Mouse (Mus musculus) midbrain, embryonic 12.5 days (tissue): Measurements from ENCODE around the gene Mfsd5. TPM values are rescaled to one million over a fixed set of nuclear protein-coding genes. Genes with fewer than 3 reads are reported as not detected.
A peak's percentile ranks its signal among the peaks of the same experiment; 100 is the strongest.

Source experiments
- ATAC-seq: fragments of 200-750 bp; cut with Nextera tagmentation; 2 replicates; pipeline ENCODE4 v1.8.0; 2017; ENCODE audit warnings: low read depth, moderate TSS enrichment, moderate library complexity; ENCODE audit not compliant: low FRiP score
- H3K27ac ChIP-seq: fragments of 300-500 bp; sonication (generic); replicated peaks from 2 replicates; pipeline ENCODE4 v1.5.1; 2016; ENCODE audit warnings: mild to moderate bottlenecking
- H3K27me3 ChIP-seq: fragments of 300-500 bp; sonication (generic); 2 replicates; pipeline ENCODE4 v1.6.1; 2016; ENCODE audit warnings: mild to moderate bottlenecking
- H3K36me3 ChIP-seq: fragments of 300-500 bp; sonication (generic); 2 replicates; pipeline ENCODE4 v1.6.1; 2016
- H3K4me1 ChIP-seq: fragments of 300-500 bp; sonication (generic); 2 replicates; pipeline ENCODE4 v1.6.1; 2016
- H3K4me2 ChIP-seq: fragments of 300-500 bp; sonication (generic); replicated peaks from 2 replicates; pipeline ENCODE4 v1.6.1; 2016; ENCODE audit warnings: mild to moderate bottlenecking, moderate library complexity
- H3K4me3 ChIP-seq: fragments of 300-500 bp; sonication (generic); 2 replicates; pipeline ENCODE4 v1.5.1; 2016; ENCODE audit warnings: mild to moderate bottlenecking
- H3K9ac ChIP-seq: fragments of 300-500 bp; sonication (generic); replicated peaks from 2 replicates; pipeline ENCODE4 v1.6.1; 2016; ENCODE audit warnings: mild to moderate bottlenecking, moderate library complexity
- H3K9me3 ChIP-seq: fragments of 300-500 bp; sonication (generic); 2 replicates; pipeline ENCODE4 v1.6.1; 2016; ENCODE audit warnings: mild to moderate bottlenecking
- WGBS: fragments of 180-500 bp; shearing (Covaris S2); methylation state at CpG from one replicate; pipeline ENCODE4 v1.1.7; 2016; 5-methylcytosine and 5-hydroxymethylcytosine counted together
- polyA plus RNA-seq: library from polyadenylated mRNA; unstranded; fragments of >200 nt; fragmentation: Nextera tagmentation; extraction: Ambion mirVana; gene quantifications from 2 replicates; pipeline ENCODE4 v1.2.1, GENCODE M21; 2016

Gene Mfsd5
- polyA plus RNA-seq, 1 experiment from 2014 or later, result 57.7 TPM

DNA sequence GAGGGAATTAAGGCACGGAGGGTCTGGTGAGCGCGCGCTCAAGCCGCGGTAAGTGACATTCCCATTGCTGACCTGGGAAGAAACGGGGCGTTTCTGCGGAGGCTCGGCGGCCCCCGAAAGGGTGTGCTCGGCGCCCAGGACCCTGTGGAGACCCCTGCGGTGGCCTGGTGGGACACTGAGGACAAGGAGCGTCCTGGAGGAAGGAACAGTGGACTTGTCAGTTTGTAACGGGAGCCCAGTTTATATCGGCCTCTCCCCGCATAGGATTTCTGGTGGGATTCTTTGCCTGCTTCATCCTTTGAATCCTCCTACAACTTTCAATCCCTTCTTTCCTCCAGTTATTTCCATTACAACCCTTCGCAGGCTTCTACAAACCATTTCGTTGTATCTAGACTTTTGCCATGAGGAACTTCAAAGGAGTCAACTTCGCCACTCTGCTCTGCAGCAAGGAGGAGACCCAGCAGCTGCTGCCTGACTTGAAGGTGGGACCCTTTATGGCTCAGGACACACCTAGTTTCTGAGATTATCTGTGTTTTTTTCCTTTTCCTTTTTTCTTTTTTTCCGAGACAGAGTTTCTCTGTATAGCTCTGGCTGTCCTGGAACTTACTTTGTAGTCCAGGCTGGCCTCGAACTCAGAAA lies 17.2 kb downstream of the Mfsd5 start:
- Histone ChIP-seq H3K9me3 (no peaks in the 10 kb centered on the region), H3K9ac (peak overlapping the region; percentile 53), H3K36me3 (peaks cover 34% of the 10 kb centered on the region), H3K4me2 (peak overlapping the region; percentile 89), H3K4me1 (peaks cover 11% of the 10 kb centered on the region), H3K4me3 (peak overlapping the region; percentile 67), H3K27me3 (no peaks in the 10 kb centered on the region), H3K27ac (no peak overlapping the region; the same call in 1 of the 2 replicates)
- peak; percentile 75 for ATAC-seq
- WGBS, result 5% methylated on average over 24 of the region's 24 CpGs

DNA sequence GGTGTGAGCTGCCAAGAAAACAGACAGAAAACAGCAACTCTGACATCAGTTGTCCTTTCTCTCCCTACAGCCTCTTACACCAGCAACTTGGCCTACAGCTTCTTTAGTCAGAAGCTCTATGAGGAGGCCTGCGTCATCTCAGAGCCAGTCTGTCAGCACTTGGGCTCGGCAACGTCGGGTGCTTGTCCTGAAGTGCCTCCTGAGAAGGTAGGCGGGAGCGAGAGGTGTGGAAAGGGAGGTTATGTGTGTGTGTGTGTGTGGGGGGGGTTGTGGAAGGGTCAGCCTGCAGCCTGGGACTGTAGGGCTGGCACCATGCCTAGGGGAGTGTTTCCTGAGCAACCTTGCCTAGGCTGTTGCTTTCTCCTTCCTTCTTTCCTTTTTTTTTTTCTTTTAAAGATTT lies 23.3 kb downstream of the Mfsd5 start:
- H3K27me3 ChIP-seq, result no peaks in the 10 kb centered on the region
- no peaks in the 10 kb centered on the region for H3K9me3 ChIP-seq
- no peak for ATAC-seq
- peaks cover 75% of the 10 kb centered on the region for H3K36me3 ChIP-seq
- H3K4me3 ChIP-seq, result no peak overlapping the region
- 92% methylated on average over 6 of the region's 6 CpGs for WGBS
- H3K27ac ChIP-seq, result no peak overlapping the region
- H3K4me1 ChIP-seq, result no peaks in the 10 kb centered on the region
- H3K4me2 ChIP-seq, result no peak overlapping the region
- H3K9ac ChIP-seq, result no peak overlapping the region

DNA sequence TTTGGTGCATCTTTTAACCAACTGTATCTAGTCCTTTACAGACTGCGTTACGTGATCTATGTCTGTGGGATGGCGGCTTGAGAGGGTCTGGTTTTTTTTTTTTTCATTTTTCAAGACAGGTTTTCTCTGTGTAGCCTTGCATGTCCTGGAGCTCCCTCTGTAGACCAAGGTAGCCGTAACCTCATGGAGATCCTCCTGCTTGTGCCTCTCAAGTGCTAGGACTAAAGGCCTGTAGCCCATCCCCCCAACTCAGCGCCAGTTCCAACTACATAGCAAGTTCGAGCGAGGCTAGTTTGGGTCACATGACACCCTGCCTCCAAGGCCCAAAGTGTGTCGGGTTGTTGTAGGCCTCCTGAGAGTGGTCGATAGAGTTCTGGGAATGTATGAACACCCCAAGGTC lies 29.5 kb downstream of the Mfsd5 start:
- H3K36me3 ChIP-seq, result peaks cover 80% of the 10 kb centered on the region
- no peak overlapping the region for H3K27ac ChIP-seq
- 90% methylated on average over 9 of the region's 9 CpGs for WGBS

DNA sequence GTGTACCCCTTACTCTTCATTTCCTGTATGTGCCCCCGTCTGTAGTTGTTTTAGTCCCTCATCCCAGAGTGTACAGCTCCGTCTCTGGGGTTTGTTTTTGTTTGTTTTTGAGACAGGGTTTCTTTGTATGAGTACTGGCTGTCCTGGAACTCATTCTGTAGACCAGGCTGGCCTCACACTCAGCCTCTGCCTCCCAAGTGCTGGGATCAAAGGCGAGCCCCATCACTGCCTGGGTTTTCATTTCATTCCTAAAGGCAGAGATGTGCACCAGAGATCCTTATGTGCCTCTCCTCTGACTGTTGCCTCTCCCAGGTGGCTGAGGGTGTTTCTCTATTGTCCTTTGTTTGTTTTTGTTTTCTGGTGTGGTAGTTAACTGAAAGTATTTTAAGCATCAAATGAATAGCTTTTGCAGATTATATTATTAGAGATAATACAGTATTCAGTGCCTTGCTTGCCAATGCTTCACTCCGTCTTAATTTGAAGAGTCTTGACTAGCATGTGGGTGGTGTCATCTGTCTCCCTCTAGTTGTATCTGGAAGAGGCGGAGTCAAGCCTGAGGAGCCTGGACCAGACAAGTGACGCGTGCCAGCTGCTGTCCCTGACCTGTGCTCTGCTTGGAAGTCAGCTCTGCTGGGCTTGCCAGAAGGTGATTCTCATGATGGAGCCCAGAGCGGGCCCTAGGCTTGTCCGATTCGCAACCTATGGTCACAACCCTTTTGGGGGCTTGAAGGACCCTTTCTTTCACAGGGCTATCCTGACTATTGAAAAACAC lies 31.0 kb downstream of the Mfsd5 start:
- WGBS, result 93% methylated on average over 10 of the region's 10 CpGs
- Histone ChIP-seq H3K27me3 (no peaks in the 10 kb centered on the region), H3K4me3 (no peak overlapping the region), H3K27ac (no peak overlapping the region), H3K9me3 (no peaks in the 10 kb centered on the region), H3K36me3 (peaks cover 79% of the 10 kb centered on the region), H3K9ac (no peak overlapping the region), H3K4me1 (no peaks in the 10 kb centered on the region), H3K4me2 (no peak overlapping the region)
- no peak for ATAC-seq

More for the DNA sequence above, 29.5 kb downstream of the Mfsd5 start:
- no peaks in the 10 kb centered on the region for H3K9me3 ChIP-seq
- H3K4me1 ChIP-seq, result no peaks in the 10 kb centered on the region
- no peak for ATAC-seq
- no peak overlapping the region for H3K9ac ChIP-seq
- no peaks in the 10 kb centered on the region for H3K27me3 ChIP-seq
- no peak overlapping the region for H3K4me2 ChIP-seq
- no peak overlapping the region for H3K4me3 ChIP-seq

DNA sequence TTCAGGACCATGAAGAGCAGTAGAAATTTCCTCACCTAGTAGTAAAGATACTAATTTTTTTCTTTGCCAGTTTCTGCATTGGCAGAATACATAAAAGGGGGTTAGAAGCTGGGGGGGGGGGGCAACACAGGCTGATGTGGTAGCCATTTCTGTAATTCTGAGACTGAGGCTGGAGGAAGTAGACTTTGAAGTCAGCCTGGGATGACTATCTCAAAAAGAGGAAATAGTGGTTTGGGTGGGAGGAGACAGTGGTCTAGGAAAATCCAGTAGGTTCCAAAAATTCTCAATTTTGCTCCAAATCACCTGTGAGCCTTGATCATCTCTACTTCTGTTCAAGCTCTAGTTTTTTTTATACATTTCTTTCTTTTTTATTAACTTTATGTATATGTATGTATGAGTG lies 32.2 kb downstream of the Mfsd5 start:
- ATAC-seq, result no peak
- no peaks in the 10 kb centered on the region for H3K27me3 ChIP-seq
- H3K4me3 ChIP-seq, result no peak overlapping the region
- no peaks in the 10 kb centered on the region for H3K4me1 ChIP-seq
- no peak overlapping the region for H3K27ac ChIP-seq
- H3K36me3 ChIP-seq, result peaks cover 79% of the 10 kb centered on the region
- H3K9me3 ChIP-seq, result no peaks in the 10 kb centered on the region
- no peak overlapping the region for H3K9ac ChIP-seq
- H3K4me2 ChIP-seq, result no peak overlapping the region

DNA sequence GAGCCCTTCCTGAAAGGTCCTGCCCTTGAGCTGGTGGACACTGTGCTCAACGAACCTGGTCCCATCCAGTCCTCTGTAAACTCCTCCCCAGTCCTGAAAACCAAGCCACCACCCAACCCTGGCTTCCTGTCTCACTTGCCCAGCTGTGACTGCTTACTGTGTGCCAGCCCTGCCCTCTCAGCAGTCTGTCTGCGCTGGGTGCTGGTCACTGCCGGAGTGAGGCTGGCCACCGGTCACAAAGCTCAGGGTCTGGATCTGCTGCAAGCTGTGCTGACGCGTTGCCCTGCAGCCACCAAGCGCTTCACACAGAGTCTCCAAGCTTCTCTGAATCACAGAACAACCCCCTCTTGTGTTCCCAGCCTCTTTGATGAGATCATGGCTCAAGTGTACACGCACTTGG lies 36.0 kb downstream of the Mfsd5 start:
- H3K27ac ChIP-seq, result no peak overlapping the region
- no peak overlapping the region for H3K9ac ChIP-seq
- H3K9me3 ChIP-seq, result no peaks in the 10 kb centered on the region
- no peaks in the 10 kb centered on the region for H3K4me1 ChIP-seq
- H3K4me2 ChIP-seq, result no peak overlapping the region
- no peaks in the 10 kb centered on the region for H3K27me3 ChIP-seq
- no peak overlapping the region for H3K4me3 ChIP-seq
- WGBS, result 92% methylated on average over 8 of the region's 8 CpGs
- ATAC-seq, result no peak
- peaks cover 78% of the 10 kb centered on the region for H3K36me3 ChIP-seq

DNA sequence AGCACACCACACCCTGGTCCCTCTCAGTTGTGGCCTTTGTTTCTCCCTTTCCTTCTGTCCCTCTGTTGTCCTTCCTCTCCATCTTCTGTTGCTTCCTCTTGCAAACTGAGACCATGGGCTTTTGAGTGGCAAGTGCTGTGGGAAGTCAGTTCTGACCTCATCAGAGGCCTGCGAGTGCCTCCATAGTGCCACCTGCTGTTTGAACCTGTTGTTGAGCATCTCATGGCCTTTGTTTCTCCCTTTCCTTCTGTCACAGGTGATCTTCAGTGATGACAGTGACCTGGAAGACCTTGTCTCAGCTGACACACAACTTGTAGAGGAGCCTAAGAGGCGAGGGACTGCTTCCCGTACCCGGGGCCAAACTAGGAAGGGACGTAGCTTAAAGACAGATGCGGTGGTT lies 37.0 kb downstream of the Mfsd5 start:
- Histone ChIP-seq H3K4me1 (no peaks in the 10 kb centered on the region), H3K4me3 (no peak overlapping the region), H3K36me3 (peaks cover 81% of the 10 kb centered on the region), H3K9ac (no peak overlapping the region), H3K27me3 (no peaks in the 10 kb centered on the region), H3K4me2 (no peak overlapping the region), H3K27ac (no peak overlapping the region), H3K9me3 (no peaks in the 10 kb centered on the region)
- no peak for ATAC-seq
- 86% methylated on average over 6 of the region's 6 CpGs for WGBS

DNA sequence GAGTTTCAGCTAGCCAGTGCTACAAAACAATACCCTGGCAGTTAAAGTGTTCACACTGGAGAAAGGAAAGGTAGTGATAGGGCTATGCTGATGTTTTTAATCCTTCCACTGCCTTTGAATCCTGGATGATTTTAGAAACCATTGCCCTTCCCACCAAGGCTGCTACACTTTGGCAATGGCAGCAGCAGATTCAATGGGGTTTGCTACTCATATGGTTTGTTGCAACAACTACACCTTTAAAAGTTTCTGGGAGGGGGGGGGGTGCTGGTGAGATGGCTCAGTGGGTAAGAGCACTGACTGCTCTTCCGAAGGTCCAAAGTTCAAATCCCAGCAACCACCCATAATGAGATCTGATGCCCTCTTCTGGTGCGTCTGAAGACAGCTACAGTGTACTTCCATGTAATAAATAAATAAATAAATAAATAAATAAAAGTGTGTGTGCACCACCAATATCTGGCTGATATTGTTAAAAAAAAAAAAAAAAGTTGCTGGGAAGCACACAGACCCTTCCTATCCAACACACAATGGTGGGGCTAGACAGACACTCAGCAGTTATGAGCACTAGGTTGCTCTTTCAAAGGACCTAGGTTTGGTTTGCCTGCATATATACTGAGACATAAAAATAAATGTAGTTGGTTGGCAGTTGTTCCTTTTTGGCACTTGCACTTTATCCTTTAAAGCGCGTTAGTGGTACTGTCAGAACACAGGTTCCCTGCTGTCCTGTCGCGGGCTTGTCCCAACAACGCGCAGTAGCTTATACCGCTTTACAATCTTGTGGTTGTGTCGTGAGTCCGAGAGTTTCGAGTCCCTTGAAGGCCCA lies 45.6 kb downstream of the Mfsd5 start:
- H3K36me3 ChIP-seq, result peaks cover 63% of the 10 kb centered on the region
- no peak overlapping the region for H3K9ac ChIP-seq
- no peak for ATAC-seq
- 78% methylated on average over 12 of the region's 12 CpGs for WGBS
- H3K4me3 ChIP-seq, result no peak overlapping the region
- no peaks in the 10 kb centered on the region for H3K9me3 ChIP-seq
- peaks cover 9% of the 10 kb centered on the region for H3K4me1 ChIP-seq
- H3K27ac ChIP-seq, result no peak overlapping the region
- no peaks in the 10 kb centered on the region for H3K27me3 ChIP-seq
- peak overlapping the region; percentile 89 for H3K4me2 ChIP-seq

DNA sequence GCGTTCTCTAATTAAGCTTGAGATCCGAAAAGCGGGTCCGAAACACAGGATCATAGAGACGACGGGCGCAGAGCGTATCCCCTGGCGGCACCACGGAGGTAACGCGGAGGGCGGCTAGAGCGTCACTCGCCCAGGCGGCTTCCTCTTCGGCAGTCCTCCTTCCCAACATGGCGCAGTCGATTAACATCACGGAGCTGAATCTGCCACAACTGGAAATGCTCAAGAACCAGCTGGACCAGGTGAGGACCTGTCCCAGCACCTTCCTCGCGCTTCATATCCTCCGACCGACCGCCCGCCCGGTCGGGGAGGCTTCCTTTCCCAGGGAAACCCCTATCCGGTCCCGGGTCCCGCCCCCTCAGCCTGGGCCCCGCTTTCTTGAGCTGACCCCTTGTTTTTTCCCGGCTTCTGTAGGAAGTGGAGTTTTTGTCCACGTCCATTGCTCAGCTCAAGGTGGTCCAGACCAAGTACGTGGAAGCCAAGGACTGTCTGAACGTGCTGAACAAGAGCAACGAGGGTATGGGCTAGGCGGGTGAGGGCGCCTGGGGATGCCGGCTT lies 46.8 kb downstream of the Mfsd5 start, which contains the start of gene Pfdn5:
Pfdn5 (plus strand) TSS at position 95 of the 555 bp plus-strand sequence.
- Histone ChIP-seq H3K9me3 (no peaks in the 10 kb centered on the region), H3K27ac (peak within 1 kb of the TSS; percentile 60; the same call in 1 of the 2 replicates), H3K36me3 (peaks cover 62% of the 10 kb centered on the region), H3K27me3 (no peaks in the 10 kb centered on the region), H3K4me3 (peak within 1 kb of the TSS; percentile 86), H3K4me2 (peak within 1 kb of the TSS; percentile 89), H3K9ac (peak within 1 kb of the TSS; percentile 86), H3K4me1 (peaks cover 10% of the 10 kb centered on the region)
- ATAC-seq, result peak; percentile 91
- WGBS, result 0% methylated on average over 40 of the region's 40 CpGs

DNA sequence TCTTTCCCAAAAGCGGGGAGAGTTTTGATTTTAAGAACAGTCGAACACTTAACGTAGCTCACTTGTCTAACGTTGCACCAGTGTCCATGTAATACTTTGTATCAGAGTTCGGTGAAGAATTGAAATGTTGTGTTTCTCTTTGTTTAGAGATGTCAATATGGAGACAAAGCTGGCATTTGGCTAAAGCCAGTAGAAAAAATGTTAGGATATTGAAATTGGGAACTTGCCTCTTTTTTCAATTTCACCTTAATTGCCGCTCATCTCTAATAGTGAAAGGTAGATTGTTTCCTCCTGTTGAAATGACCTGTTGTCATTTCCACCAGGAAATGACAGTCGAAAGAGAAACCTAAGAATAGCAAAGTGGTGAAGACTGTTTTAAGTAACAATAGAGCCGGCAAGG lies 47.6 kb downstream of the Mfsd5 start:
- Histone ChIP-seq H3K9ac (peak overlapping the region; percentile 86), H3K27ac (no peak overlapping the region), H3K36me3 (peaks cover 57% of the 10 kb centered on the region), H3K27me3 (no peaks in the 10 kb centered on the region), H3K4me1 (peaks cover 14% of the 10 kb centered on the region), H3K9me3 (no peaks in the 10 kb centered on the region), H3K4me3 (peak overlapping the region; percentile 86), H3K4me2 (peak overlapping the region; percentile 89)
- ATAC-seq, result no peak
- WGBS, result 75% methylated on average over 8 of the region's 8 CpGs
